Mouse (Mus musculus): Measurements from ENCODE around the gene Golm1. TPM values are rescaled to one million over a fixed set of nuclear protein-coding genes. Genes with fewer than 3 reads are reported as not detected.

The Golm1 gene
- total RNA-seq, 1 experiment, result 93.8 TPM

- H3K9ac ChIP-seq (ENCODE audit: insufficient read depth, low read depth, low read length, poor library complexity, severe bottlenecking), result no peak overlapping the region
- no peaks in the 10 kb centered on the region for H3K9me3 ChIP-seq (ENCODE audit: control insufficient read depth, insufficient read depth, low read depth, low read length)
- DNase-seq (ENCODE audit: low read depth, low spot score), result no peak
- H3K27ac ChIP-seq (ENCODE audit: insufficient read depth, low read depth, low read length, poor library complexity, severe bottlenecking), result no peak overlapping the region
- peaks cover 0 to 8% of the 10 kb centered on the region in 2 experiments; a peak in 1 of 4 replicates for H3K4me1 ChIP-seq (ENCODE audit: control insufficient read depth in 2 of 2, insufficient read depth in 2 of 2, low read length in 2 of 2, poor library complexity in 1 of 2)
- no peak overlapping the region for H3K4me3 ChIP-seq (ENCODE audit: insufficient read depth in 1 of 2, low read depth in 1 of 2, low read length in 2 of 2, poor library complexity in 1 of 2, severe bottlenecking in 1 of 2)
- in situ Hi-C loops (cut with MboI; ENCODE audit: low sequenced_read_pairs in 2 of 2, unreplicated experiment in 2 of 2), result no loop called here
- H3K36me3 ChIP-seq (ENCODE audit: control insufficient read depth, insufficient read depth, low read length, poor library complexity, severe bottlenecking), result peaks cover 20% of the 10 kb centered on the region
- no peak for TF ChIP-seq CHD2 (IDR thresholded peaks at IDR 0.05; ENCODE audit: low read depth, low read length)
- no peak for TF ChIP-seq MAFK (IDR thresholded peaks at IDR 0.05; ENCODE audit: insufficient read depth, low read depth, low read length)
- TF ChIP-seq ZC3H11A (IDR thresholded peaks at IDR 0.05; ENCODE audit: borderline replicate concordance, low read depth, low read length), result no peak
Measured at GRCm38 (mm10) chr13:59615554-59615953, 60.1 kb downstream of the Golm1 start.

GRCm38 (mm10) chr13:59615152-59615551 is 60.5 kb downstream of the Golm1 start:
- H3K27ac ChIP-seq (ENCODE audit: insufficient read depth, low read depth, low read length, poor library complexity, severe bottlenecking), result no peak overlapping the region
- H3K4me3 ChIP-seq (ENCODE audit: insufficient read depth in 1 of 2, low read depth in 1 of 2, low read length in 2 of 2, poor library complexity in 1 of 2, severe bottlenecking in 1 of 2), result no peak overlapping the region
- H3K36me3 ChIP-seq (ENCODE audit: control insufficient read depth, insufficient read depth, low read length, poor library complexity, severe bottlenecking), result peaks cover 19% of the 10 kb centered on the region
- in situ Hi-C loops (cut with MboI; ENCODE audit: low sequenced_read_pairs in 2 of 2, unreplicated experiment in 2 of 2), result no loop called here
- no peaks in the 10 kb centered on the region for H3K9me3 ChIP-seq (ENCODE audit: control insufficient read depth, insufficient read depth, low read depth, low read length)
- TF ChIP-seq HCFC1 (IDR thresholded peaks at IDR 0.05; ENCODE audit: borderline replicate concordance, insufficient read depth, low read length), result no peak
- no peak for TF ChIP-seq ZNF384 (IDR thresholded peaks at IDR 0.05; ENCODE audit: low read depth, low read length)
- TF ChIP-seq ZC3H11A (IDR thresholded peaks at IDR 0.05; ENCODE audit: borderline replicate concordance, low read depth, low read length), result no peak
- DNase-seq (ENCODE audit: low read depth, low spot score), result no peak
- H3K4me1 ChIP-seq (ENCODE audit: control insufficient read depth in 2 of 2, insufficient read depth in 2 of 2, low read length in 2 of 2, poor library complexity in 1 of 2), result peaks cover 0 to 8% of the 10 kb centered on the region in 2 experiments; a peak in 1 of 4 replicates
- no peak overlapping the region for H3K9ac ChIP-seq (ENCODE audit: insufficient read depth, low read depth, low read length, poor library complexity, severe bottlenecking)

- Histone ChIP-seq H3K9ac (ENCODE audit: insufficient read depth, low read depth, low read length, poor library complexity, severe bottlenecking) (no peak overlapping the region), H3K27ac (ENCODE audit: insufficient read depth, low read depth, low read length, poor library complexity, severe bottlenecking) (no peak overlapping the region), H3K9me3 (ENCODE audit: control insufficient read depth, insufficient read depth, low read depth, low read length) (no peaks in the 10 kb centered on the region), H3K4me1 (ENCODE audit: control insufficient read depth in 2 of 2, insufficient read depth in 2 of 2, low read length in 2 of 2, poor library complexity in 1 of 2) (peaks cover 0 to 8% of the 10 kb centered on the region in 2 experiments; a peak in 1 of 4 replicates), H3K4me3 (ENCODE audit: insufficient read depth in 1 of 2, low read depth in 1 of 2, low read length in 2 of 2, poor library complexity in 1 of 2, severe bottlenecking in 1 of 2) (no peak overlapping the region), H3K36me3 (ENCODE audit: control insufficient read depth, insufficient read depth, low read length, poor library complexity, severe bottlenecking) (peaks cover 18% of the 10 kb centered on the region)
- TF ChIP-seq MAFK (IDR thresholded peaks at IDR 0.05; ENCODE audit: insufficient read depth, low read depth, low read length) (no peak), ZNF384 (IDR thresholded peaks at IDR 0.05; ENCODE audit: low read depth, low read length) (no peak), CHD2 (IDR thresholded peaks at IDR 0.05; ENCODE audit: low read depth, low read length) (no peak), HCFC1 (IDR thresholded peaks at IDR 0.05; ENCODE audit: borderline replicate concordance, insufficient read depth, low read length) (no peak), ZC3H11A (IDR thresholded peaks at IDR 0.05; ENCODE audit: borderline replicate concordance, low read depth, low read length) (no peak)
- in situ Hi-C loops (cut with MboI; ENCODE audit: low sequenced_read_pairs in 2 of 2, unreplicated experiment in 2 of 2), result no loop called here
- DNase-seq (ENCODE audit: low read depth, low spot score), result no peak
Measured at GRCm38 (mm10) chr13:59613868-59614267, 61.7 kb downstream of the Golm1 start.

GRCm38 (mm10) chr13:59610437-59610836 is 65.2 kb downstream of the Golm1 start:
- H3K9ac ChIP-seq (ENCODE audit: insufficient read depth, low read depth, low read length, poor library complexity, severe bottlenecking), result no peak overlapping the region
- peaks cover 22% of the 10 kb centered on the region for H3K36me3 ChIP-seq (ENCODE audit: control insufficient read depth, insufficient read depth, low read length, poor library complexity, severe bottlenecking)
- TF ChIP-seq ZNF384 (IDR thresholded peaks at IDR 0.05; ENCODE audit: low read depth, low read length) (no peak), CHD2 (IDR thresholded peaks at IDR 0.05; ENCODE audit: low read depth, low read length) (no peak), HCFC1 (IDR thresholded peaks at IDR 0.05; ENCODE audit: borderline replicate concordance, insufficient read depth, low read length) (no peak), MAFK (IDR thresholded peaks at IDR 0.05; ENCODE audit: insufficient read depth, low read depth, low read length) (no peak), ZC3H11A (IDR thresholded peaks at IDR 0.05; ENCODE audit: borderline replicate concordance, low read depth, low read length) (no peak)
- peaks cover 0 to 8% of the 10 kb centered on the region in 2 experiments; a peak in 1 of 4 replicates for H3K4me1 ChIP-seq (ENCODE audit: control insufficient read depth in 2 of 2, insufficient read depth in 2 of 2, low read length in 2 of 2, poor library complexity in 1 of 2)
- H3K9me3 ChIP-seq (ENCODE audit: control insufficient read depth, insufficient read depth, low read depth, low read length), result no peaks in the 10 kb centered on the region
- H3K4me3 ChIP-seq (ENCODE audit: insufficient read depth in 1 of 2, low read depth in 1 of 2, low read length in 2 of 2, poor library complexity in 1 of 2, severe bottlenecking in 1 of 2), result no peak overlapping the region
- in situ Hi-C loops (cut with MboI; ENCODE audit: low sequenced_read_pairs in 2 of 2, unreplicated experiment in 2 of 2), result no loop called here
- no peak for DNase-seq (ENCODE audit: low read depth, low spot score)
- no peak overlapping the region for H3K27ac ChIP-seq (ENCODE audit: insufficient read depth, low read depth, low read length, poor library complexity, severe bottlenecking)

GRCm38 (mm10) chr13:59609885-59610284 is 65.7 kb downstream of the Golm1 start:
- H3K4me1 ChIP-seq (ENCODE audit: control insufficient read depth in 2 of 2, insufficient read depth in 2 of 2, low read length in 2 of 2, poor library complexity in 1 of 2), result peaks cover 0 to 8% of the 10 kb centered on the region in 2 experiments; a peak in 1 of 4 replicates
- no peak for DNase-seq (ENCODE audit: low read depth, low spot score)
- no peaks in the 10 kb centered on the region for H3K9me3 ChIP-seq (ENCODE audit: control insufficient read depth, insufficient read depth, low read depth, low read length)
- no peak overlapping the region for H3K9ac ChIP-seq (ENCODE audit: insufficient read depth, low read depth, low read length, poor library complexity, severe bottlenecking)
- no peak overlapping the region for H3K4me3 ChIP-seq (ENCODE audit: insufficient read depth in 1 of 2, low read depth in 1 of 2, low read length in 2 of 2, poor library complexity in 1 of 2, severe bottlenecking in 1 of 2)
- in situ Hi-C loops (cut with MboI; ENCODE audit: low sequenced_read_pairs in 2 of 2, unreplicated experiment in 2 of 2), result no loop called here
- H3K27ac ChIP-seq (ENCODE audit: insufficient read depth, low read depth, low read length, poor library complexity, severe bottlenecking), result no peak overlapping the region
- peaks cover 25% of the 10 kb centered on the region for H3K36me3 ChIP-seq (ENCODE audit: control insufficient read depth, insufficient read depth, low read length, poor library complexity, severe bottlenecking)
- TF ChIP-seq ZNF384 (IDR thresholded peaks at IDR 0.05; ENCODE audit: low read depth, low read length) (no peak), MAFK (IDR thresholded peaks at IDR 0.05; ENCODE audit: insufficient read depth, low read depth, low read length) (peak; percentile 93)

Measured in ES-E14 (cell line).